Mouse (Mus musculus): ENCODE measurements at regions not wholly inside any gene's neighbourhood (a gene's known extent, or its start where the extent isn't known, plus 50 kb on each side); places are given as distances from the start of the nearest gene placed in this dataset.

- TF ChIP-seq CTCF (IDR thresholded peaks at IDR 0.05; ENCODE audit: low read depth, low read length) (no peak), GATA1 (IDR thresholded peaks at IDR 0.05; ENCODE audit: borderline replicate concordance, low read length) (no peak)
Measured at GRCm38 (mm10) chr16:76220466-76220865, 153.2 kb downstream of the Nrip1 start.
